Mouse (Mus musculus) embryonic facial prominence, embryonic 11.5 days (tissue): ENCODE data around the gene Cyb561d1. TPM values are rescaled to one million over a fixed set of nuclear protein-coding genes. Genes with fewer than 3 reads are reported as not detected.
A peak's percentile ranks its signal among the peaks of the same experiment; 100 is the strongest.

Experiments
- ATAC-seq: fragments of 200-750 bp; cut with Nextera tagmentation; replicated peaks from 2 replicates; pipeline ENCODE4 v1.8.0; 2017; ENCODE audit warnings: low read depth; ENCODE audit not compliant: insufficient number of reproducible peaks, low FRiP score, low TSS enrichment
- DNase-seq: peaks from one replicate; pipeline ENCODE4 v3.0.0-alpha.2; 2015; ENCODE audit warnings: low spot score
- H3K27ac ChIP-seq: fragments of 300-500 bp; sonication (generic); replicated peaks from 2 replicates; pipeline ENCODE4 v1.5.1; 2014; ENCODE audit warnings: mild to moderate bottlenecking, low read depth, low read length, control low read depth
- H3K27me3 ChIP-seq: fragments of 300-500 bp; sonication (generic); 2 replicates; pipeline ENCODE4 v1.6.1; 2014; ENCODE audit warnings: mild to moderate bottlenecking, low read length, moderate library complexity, mixed read lengths; ENCODE audit not compliant: control insufficient read depth, insufficient read depth
- H3K36me3 ChIP-seq: fragments of 300-500 bp; sonication (generic); replicated peaks from 2 replicates; pipeline ENCODE4 v1.6.1; 2014; ENCODE audit warnings: low read depth, mild to moderate bottlenecking, low read length, moderate library complexity, mixed read lengths; ENCODE audit not compliant: control insufficient read depth, insufficient read depth
- H3K4me1 ChIP-seq: fragments of 300-500 bp; sonication (generic); 2 replicates; pipeline ENCODE4 v1.6.1; 2014; ENCODE audit warnings: low read length, mixed read lengths; ENCODE audit not compliant: control insufficient read depth, insufficient read depth
- H3K4me2 ChIP-seq: fragments of 300-500 bp; sonication (generic); 2 replicates; pipeline ENCODE4 v1.6.1; 2014; ENCODE audit warnings: low read depth, mild to moderate bottlenecking, control low read depth, low read length, moderate library complexity
- H3K4me3 ChIP-seq: fragments of 300-500 bp; sonication (generic); 2 replicates; pipeline ENCODE4 v1.5.1; 2014; ENCODE audit warnings: low read depth, low read length, control low read depth
- H3K9ac ChIP-seq: fragments of 300-500 bp; sonication (generic); replicated peaks from 2 replicates; pipeline ENCODE4 v1.6.1; 2014; ENCODE audit warnings: mild to moderate bottlenecking, control low read depth, low read length
- H3K9me3 ChIP-seq: fragments of 300-500 bp; sonication (generic); replicated peaks from 2 replicates; pipeline ENCODE4 v1.6.1; 2016; ENCODE audit warnings: mild to moderate bottlenecking, low read length, inconsistent platforms, mixed read lengths; ENCODE audit not compliant: control insufficient read depth
- WGBS: fragments of 180-500 bp; shearing (Covaris S2); extraction: QIAGEN DNeasy Blood & Tissue Kit; methylation state at CpG from one replicate; pipeline ENCODE4 v1.1.7; 2014; 5-methylcytosine and 5-hydroxymethylcytosine counted together
- polyA plus RNA-seq: library from polyadenylated mRNA; unstranded; fragments of >200 nt; fragmentation: Nextera tagmentation; extraction: Ambion mirVana; gene quantifications from 2 replicates; pipeline ENCODE4 v1.2.1, GENCODE M21; 2014

Cyb561d1 gene
- polyA plus RNA-seq, 1 experiment from 2014 or later, result 1.6 TPM

GRCm38 (mm10) chr3:108209536-108209935 lies 8.5 kb upstream of the Cyb561d1 start:
- Histone ChIP-seq H3K4me3 (peak overlapping the region; percentile 66), H3K9ac (peak overlapping the region; percentile 86), H3K4me2 (peak overlapping the region; percentile 70), H3K27me3 (no peaks in the 10 kb centered on the region), H3K36me3 (no peaks in the 10 kb centered on the region; the same call in none of the 2 replicates), H3K27ac (no peak overlapping the region; the same call in 1 of the 2 replicates), H3K4me1 (peaks cover 4% of the 10 kb centered on the region), H3K9me3 (no peaks in the 10 kb centered on the region)
- DNase-seq (no peak), ATAC-seq (peak; percentile 4; the same call in 1 of the 2 replicates)
- 8% methylated on average over 8 of the region's 8 CpGs for WGBS

- Histone ChIP-seq H3K27ac (no peak overlapping the region), H3K27me3 (no peaks in the 10 kb centered on the region), H3K9ac (peak overlapping the region; percentile 86), H3K4me3 (peak overlapping the region; percentile 66), H3K4me1 (peaks cover 4% of the 10 kb centered on the region), H3K4me2 (peak overlapping the region; percentile 70), H3K36me3 (no peaks in the 10 kb centered on the region; the same call in none of the 2 replicates), H3K9me3 (no peaks in the 10 kb centered on the region)
- DNase-seq, result no peak
- ATAC-seq, result no peak
- 58% methylated on average over 3 of the region's 3 CpGs for WGBS
Observed at GRCm38 (mm10) chr3:108209001-108209400, 8.0 kb upstream of the Cyb561d1 start.

- Histone ChIP-seq H3K9ac (no peak overlapping the region), H3K36me3 (no peaks in the 10 kb centered on the region; the same call in none of the 2 replicates), H3K4me3 (no peak overlapping the region), H3K4me2 (no peak overlapping the region), H3K9me3 (no peaks in the 10 kb centered on the region), H3K4me1 (peaks cover 4% of the 10 kb centered on the region), H3K27ac (no peak overlapping the region), H3K27me3 (no peaks in the 10 kb centered on the region)
- ATAC-seq (no peak), DNase-seq (no peak)
- 89% methylated on average over 15 of the region's 15 CpGs for WGBS
Observed at GRCm38 (mm10) chr3:108206731-108207375, 5.8 kb upstream of the Cyb561d1 start.

- Histone ChIP-seq H3K27me3 (no peaks in the 10 kb centered on the region), H3K27ac (no peak overlapping the region), H3K9ac (no peak overlapping the region), H3K4me3 (no peak overlapping the region), H3K4me2 (no peak overlapping the region), H3K4me1 (peaks cover 4% of the 10 kb centered on the region), H3K36me3 (no peaks in the 10 kb centered on the region; the same call in none of the 2 replicates), H3K9me3 (no peaks in the 10 kb centered on the region)
- WGBS, result 85% methylated on average over 8 of the region's 8 CpGs
- DNase-seq (no peak), ATAC-seq (no peak)
Observed at GRCm38 (mm10) chr3:108205601-108206000, 4.6 kb upstream of the Cyb561d1 start.

GRCm38 (mm10) chr3:108204470-108204869 lies 3.5 kb upstream of the Cyb561d1 start:
- no peak overlapping the region for H3K4me3 ChIP-seq
- DNase-seq (no peak), ATAC-seq (no peak)
- no peak overlapping the region for H3K9ac ChIP-seq
- 87% methylated on average over 11 of the region's 11 CpGs for WGBS
- H3K36me3 ChIP-seq, result no peaks in the 10 kb centered on the region; the same call in none of the 2 replicates
- no peak overlapping the region for H3K27ac ChIP-seq
- peaks cover 4% of the 10 kb centered on the region for H3K4me1 ChIP-seq
- H3K27me3 ChIP-seq, result no peaks in the 10 kb centered on the region
- no peak overlapping the region for H3K4me2 ChIP-seq
- H3K9me3 ChIP-seq, result no peaks in the 10 kb centered on the region

GRCm38 (mm10) chr3:108203621-108204325 lies 2.8 kb upstream of the Cyb561d1 start:
- H3K9ac ChIP-seq, result no peak overlapping the region
- H3K27me3 ChIP-seq, result no peaks in the 10 kb centered on the region
- ATAC-seq (no peak), DNase-seq (peak; percentile 78)
- no peak overlapping the region for H3K4me3 ChIP-seq
- no peak overlapping the region for H3K4me2 ChIP-seq
- no peak overlapping the region for H3K27ac ChIP-seq
- H3K36me3 ChIP-seq, result no peaks in the 10 kb centered on the region; the same call in none of the 2 replicates
- H3K9me3 ChIP-seq, result no peaks in the 10 kb centered on the region
- H3K4me1 ChIP-seq, result no peaks in the 10 kb centered on the region; the same call in 1 of the 2 replicates
- 78% methylated on average over 11 of the region's 11 CpGs for WGBS

- ATAC-seq, result no peak
- no peak overlapping the region for H3K27ac ChIP-seq
- H3K4me3 ChIP-seq, result no peak overlapping the region
- H3K9me3 ChIP-seq, result no peaks in the 10 kb centered on the region
- DNase-seq, result no peak
- H3K9ac ChIP-seq, result no peak overlapping the region
- no peak overlapping the region for H3K4me2 ChIP-seq
- no peaks in the 10 kb centered on the region for H3K4me1 ChIP-seq
- no peaks in the 10 kb centered on the region; the same call in none of the 2 replicates for H3K36me3 ChIP-seq
- 93% methylated on average over 13 of the region's 13 CpGs for WGBS
- H3K27me3 ChIP-seq, result no peaks in the 10 kb centered on the region
Observed at GRCm38 (mm10) chr3:108203212-108203611, 2.2 kb upstream of the Cyb561d1 start.

- Histone ChIP-seq H3K27ac (no peak overlapping the region), H3K27me3 (no peaks in the 10 kb centered on the region), H3K4me3 (no peak overlapping the region), H3K4me2 (no peak overlapping the region), H3K9ac (no peak overlapping the region), H3K9me3 (no peaks in the 10 kb centered on the region), H3K4me1 (no peaks in the 10 kb centered on the region), H3K36me3 (no peaks in the 10 kb centered on the region; the same call in none of the 2 replicates)
- ATAC-seq, result no peak
- DNase-seq, result no peak
Observed at GRCm38 (mm10) chr3:108202506-108202905, 1.5 kb upstream of the Cyb561d1 start.
